Mouse (Mus musculus) cortical plate, adult 2 months (tissue): Measurements from ENCODE around the gene Fgf5.

Experiments
- CTCF ChIP-seq: fragments of 200-500 bp; IDR thresholded peaks from 2 replicates; pipeline ENCODE4 v1.5.1; 2011; ENCODE audit warnings: mild to moderate bottlenecking, control low read depth, low read length; ENCODE audit not compliant: insufficient read depth; ENCODE audit errors: extremely low read depth
- POLR2A ChIP-seq: fragments of 200-500 bp; IDR thresholded peaks from 2 replicates; pipeline ENCODE4 v1.6.1; 2011; ENCODE audit warnings: mild to moderate bottlenecking, low read length, control low read depth; ENCODE audit not compliant: insufficient read depth; ENCODE audit errors: extremely low read depth

- TF ChIP-seq CTCF (no peak), POLR2A (no peak)
Measured at GRCm38 (mm10) chr5:98245976-98246375, 8.0 kb upstream of the Fgf5 start.
